Mouse (Mus musculus) adrenal gland, postnatal 10 days (tissue): ENCODE results near the gene Tbc1d30. TPM values are rescaled to one million over a fixed set of nuclear protein-coding genes. Genes with fewer than 3 reads are reported as not detected.
"Not testable (repeated sequence)": the region's sequence is repeated elsewhere in the genome, so short reads cannot be mapped to it uniquely, and the experiment has no call there.

Experiments used
- DNase-seq: peaks from one replicate; pipeline ENCODE4 v3.0.0; 2021; ENCODE audit warnings: mixed read lengths
- total RNA-seq, 2 experiments: library from RNA; stranded (reverse); gene quantifications; 2 replicates each; pipeline ENCODE4 v1.2.3; 2021

The Tbc1d30 gene
- total RNA-seq, 2 experiments from 2014 or later: 2.3 to 3.9 TPM

GRCm38 (mm10) chr10:121365781-121366272 lies 14.7 kb upstream of the Tbc1d30 start:
- peak; percentile 57 for DNase-seq

GRCm38 (mm10) chr10:121364801-121365564 lies 13.9 kb upstream of the Tbc1d30 start, which contains the start of gene Gns:
Gene Gns (plus strand): TSS chr10:121365090.
- peak; percentile 96 for DNase-seq

- no peak for DNase-seq
Observed at GRCm38 (mm10) chr10:121364306-121364705, 13.2 kb upstream of the Tbc1d30 start.

- DNase-seq: no peak
Observed at GRCm38 (mm10) chr10:121363201-121363600, 12.1 kb upstream of the Tbc1d30 start.

GRCm38 (mm10) chr10:121360358-121360757 lies 9.3 kb upstream of the Tbc1d30 start:
- no peak for DNase-seq

GRCm38 (mm10) chr10:121351692-121352290 lies 713 bp upstream of the Tbc1d30 start:
- DNase-seq: no peak

GRCm38 (mm10) chr10:121350357-121351065 lies 567 bp downstream of the Tbc1d30 start:
- DNase-seq: peak; percentile 33

GRCm38 (mm10) chr10:121349244-121349643 lies 1.8 kb downstream of the Tbc1d30 start:
- no peak for DNase-seq

- no peak for DNase-seq
Observed at GRCm38 (mm10) chr10:121343867-121344266, 7.2 kb downstream of the Tbc1d30 start.

- no peak for DNase-seq
Observed at GRCm38 (mm10) chr10:121342260-121342659, 8.8 kb downstream of the Tbc1d30 start.

- DNase-seq: no peak
Observed at GRCm38 (mm10) chr10:121340754-121341593, 10.1 kb downstream of the Tbc1d30 start.

- DNase-seq: not testable (repeated sequence)
Observed at GRCm38 (mm10) chr10:121336536-121336935, 14.5 kb downstream of the Tbc1d30 start.

GRCm38 (mm10) chr10:121334576-121334975 lies 16.5 kb downstream of the Tbc1d30 start:
- DNase-seq: peak; percentile 75

GRCm38 (mm10) chr10:121330940-121331339 lies 20.1 kb downstream of the Tbc1d30 start:
- DNase-seq: peak; percentile 86

GRCm38 (mm10) chr10:121329586-121329985 lies 21.5 kb downstream of the Tbc1d30 start:
- DNase-seq: no peak

GRCm38 (mm10) chr10:121326167-121326566 lies 24.9 kb downstream of the Tbc1d30 start:
- DNase-seq: no peak

- peak; percentile 26 for DNase-seq
Observed at GRCm38 (mm10) chr10:121323493-121323892, 27.6 kb downstream of the Tbc1d30 start.

GRCm38 (mm10) chr10:121318397-121318950 lies 32.6 kb downstream of the Tbc1d30 start:
- DNase-seq: peak; percentile 14

GRCm38 (mm10) chr10:121316361-121316760 lies 34.7 kb downstream of the Tbc1d30 start:
- no peak for DNase-seq

GRCm38 (mm10) chr10:121315321-121316283 lies 35.5 kb downstream of the Tbc1d30 start:
- DNase-seq: no peak
